Mouse (Mus musculus): ENCODE measurements at regions not wholly inside any gene's neighbourhood (a gene's known extent, or its start where the extent isn't known, plus 50 kb on each side); places are given as distances from the start of the nearest gene placed in this dataset.

DNA sequence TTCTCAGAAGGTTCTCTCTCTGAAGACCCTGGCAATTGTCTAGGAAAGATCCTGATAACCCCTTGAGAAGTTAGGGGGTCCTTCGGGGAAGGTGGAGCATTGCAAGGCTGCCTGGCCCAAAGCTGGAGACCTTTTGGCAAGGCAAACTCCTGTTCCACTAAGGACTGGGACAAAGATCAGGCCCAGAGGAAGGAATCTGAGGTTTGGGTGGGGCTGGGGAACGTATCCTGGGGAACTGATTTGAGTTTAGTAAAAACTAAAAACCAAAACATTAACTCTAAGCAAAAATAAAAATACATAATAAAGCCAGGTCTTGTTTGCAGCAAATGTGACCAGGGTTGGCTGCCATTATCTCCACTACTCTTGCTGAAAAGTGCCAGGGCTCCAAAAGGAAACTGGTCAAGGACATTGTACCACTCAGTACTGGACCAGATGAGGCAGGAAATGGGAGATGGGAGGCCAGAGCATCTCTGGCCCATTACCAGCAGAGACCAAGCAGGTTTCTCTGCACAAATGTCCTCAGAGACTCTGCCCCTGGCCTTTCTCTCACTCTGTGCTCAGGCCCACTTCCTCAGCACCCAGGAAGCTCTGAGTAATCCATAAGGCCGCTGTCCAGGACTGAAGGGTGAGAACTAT lies 321.5 kb downstream of the Cxcl12 start:
- ATAC-seq (replicated peaks; ENCODE audit: poor library complexity, severe bottlenecking), result no peak

GRCm38 (mm10) chr6:117494971-117495370 lies 326.6 kb downstream of the Cxcl12 start:
- ATAC-seq (replicated peaks; ENCODE audit: poor library complexity, severe bottlenecking), result no peak

GRCm38 (mm10) chr6:117497337-117497736 lies 329.0 kb downstream of the Cxcl12 start:
- ATAC-seq (replicated peaks; ENCODE audit: poor library complexity, severe bottlenecking), result no peak

GRCm38 (mm10) chr6:117497904-117498303 lies 329.6 kb downstream of the Cxcl12 start:
- ATAC-seq (replicated peaks; ENCODE audit: poor library complexity, severe bottlenecking), result no peak

GRCm38 (mm10) chr6:117502346-117502745 lies 334.0 kb downstream of the Cxcl12 start:
- ATAC-seq (replicated peaks; ENCODE audit: poor library complexity, severe bottlenecking), result no peak

DNA sequence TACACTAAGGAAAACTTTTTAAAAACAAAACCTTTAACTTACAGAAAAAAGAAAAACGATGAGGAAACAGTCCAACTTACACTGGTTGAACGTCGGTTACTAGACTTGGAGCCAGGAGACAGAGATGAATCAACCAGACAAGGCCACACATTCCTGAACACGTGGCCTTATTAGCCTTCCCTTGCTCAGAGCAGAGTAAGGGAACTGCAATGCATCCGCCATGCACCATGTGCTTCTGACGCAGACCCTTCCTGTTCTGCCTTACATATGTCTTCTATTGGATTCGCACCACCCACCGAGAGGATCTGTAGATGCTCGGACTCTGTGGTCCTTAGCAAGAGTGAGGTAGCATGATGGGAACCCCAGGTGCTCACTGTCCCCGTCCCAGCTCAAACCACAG lies 336.2 kb upstream of the Zfp637 start:
- no peak for ATAC-seq (replicated peaks; ENCODE audit: poor library complexity, severe bottlenecking)

DNA sequence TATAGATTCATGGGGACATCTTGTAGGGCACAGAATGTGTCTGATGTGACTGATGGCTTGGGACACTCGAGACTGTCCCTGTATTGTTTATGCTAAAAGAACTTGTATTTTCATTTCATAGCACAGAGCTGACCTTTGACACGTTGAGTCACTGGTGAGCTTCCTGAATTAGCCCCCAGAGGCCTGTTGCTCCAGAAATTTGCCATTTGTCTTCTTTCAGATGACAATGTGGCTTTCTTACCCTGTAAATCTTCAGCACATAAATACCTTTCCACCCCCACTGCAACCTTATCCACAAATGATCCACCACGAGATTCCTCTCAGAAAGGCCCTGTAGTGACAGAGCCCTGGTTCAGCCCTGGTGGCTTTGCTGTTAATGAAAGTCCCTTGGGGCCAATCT lies 335.5 kb upstream of the Zfp637 start:
- ATAC-seq (replicated peaks; ENCODE audit: poor library complexity, severe bottlenecking), result no peak

GRCm38 (mm10) chr6:117506619-117507018 lies 334.4 kb upstream of the Zfp637 start:
- no peak for ATAC-seq (replicated peaks; ENCODE audit: poor library complexity, severe bottlenecking)

- no peak for ATAC-seq (replicated peaks; ENCODE audit: poor library complexity, severe bottlenecking)
These were observed 332.1 kb upstream of the Zfp637 start for GRCm38 (mm10) chr6:117508860-117509259.

GRCm38 (mm10) chr6:117510026-117510425 lies 331.0 kb upstream of the Zfp637 start:
- ATAC-seq (replicated peaks; ENCODE audit: poor library complexity, severe bottlenecking), result no peak

- no peak for ATAC-seq (replicated peaks; ENCODE audit: poor library complexity, severe bottlenecking)
These were observed 326.1 kb upstream of the Zfp637 start for GRCm38 (mm10) chr6:117514831-117515230.

DNA sequence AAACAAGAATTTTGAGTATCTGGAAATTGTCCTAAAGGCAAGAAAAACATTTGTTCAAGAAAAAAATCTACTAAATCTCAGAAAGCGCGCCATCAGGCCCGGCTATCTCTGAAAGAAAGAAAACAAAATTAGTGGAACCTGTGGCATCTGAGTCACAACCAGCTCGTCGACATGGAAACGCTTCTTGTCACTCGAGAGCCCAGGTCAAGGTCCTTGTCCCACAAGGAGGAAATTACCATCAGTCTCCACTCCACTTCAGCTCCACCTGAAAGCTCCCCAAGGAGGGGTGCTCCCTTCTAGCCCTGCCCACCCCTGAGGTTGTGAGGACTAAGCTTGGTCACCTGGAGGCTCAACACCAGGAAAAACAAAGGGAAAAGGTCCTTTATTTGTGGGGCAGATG lies 324.1 kb upstream of the Zfp637 start:
- ATAC-seq (replicated peaks; ENCODE audit: poor library complexity, severe bottlenecking), result no peak

GRCm38 (mm10) chr6:117518939-117519338 lies 322.0 kb upstream of the Zfp637 start:
- ATAC-seq (replicated peaks; ENCODE audit: poor library complexity, severe bottlenecking), result no peak

GRCm38 (mm10) chr6:117519466-117519865 lies 321.5 kb upstream of the Zfp637 start:
- ATAC-seq (replicated peaks; ENCODE audit: poor library complexity, severe bottlenecking), result no peak

GRCm38 (mm10) chr6:117526161-117526935 lies 314.6 kb upstream of the Zfp637 start:
- no peak for ATAC-seq (replicated peaks; ENCODE audit: poor library complexity, severe bottlenecking)

GRCm38 (mm10) chr6:117527526-117527925 lies 313.5 kb upstream of the Zfp637 start:
- ATAC-seq (replicated peaks; ENCODE audit: poor library complexity, severe bottlenecking), result no peak

GRCm38 (mm10) chr6:117534149-117534548 lies 306.8 kb upstream of the Zfp637 start:
- ATAC-seq (replicated peaks; ENCODE audit: poor library complexity, severe bottlenecking), result no peak

DNA sequence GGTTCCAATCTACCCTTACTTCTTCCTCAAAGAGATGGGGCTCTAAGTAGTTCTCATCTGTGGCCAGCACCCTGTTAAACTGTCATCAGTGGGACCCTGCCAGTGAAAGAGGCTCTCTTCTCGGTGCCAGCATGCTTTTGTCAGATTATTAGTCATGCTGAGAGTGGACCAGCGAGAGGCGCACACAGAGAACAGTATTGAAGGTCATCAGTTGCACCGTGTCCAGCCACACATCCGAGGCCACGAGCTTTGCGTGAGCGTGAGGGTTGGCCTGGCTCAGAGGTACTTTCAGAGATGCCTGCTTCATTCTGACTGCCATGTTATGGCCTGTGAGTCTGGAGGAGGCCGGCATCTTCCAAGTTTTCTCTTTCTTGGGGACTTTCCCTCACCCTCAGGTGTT lies 306.0 kb upstream of the Zfp637 start:
- ATAC-seq (replicated peaks; ENCODE audit: poor library complexity, severe bottlenecking), result no peak

- ATAC-seq (replicated peaks; ENCODE audit: poor library complexity, severe bottlenecking), result no peak
These were observed 304.9 kb upstream of the Zfp637 start for GRCm38 (mm10) chr6:117536084-117536483.

- ATAC-seq (replicated peaks; ENCODE audit: poor library complexity, severe bottlenecking), result no peak
These were observed 298.5 kb upstream of the Zfp637 start for GRCm38 (mm10) chr6:117542431-117542830.

GRCm38 (mm10) chr6:117544276-117545196 lies 296.4 kb upstream of the Zfp637 start:
- ATAC-seq (replicated peaks; ENCODE audit: poor library complexity, severe bottlenecking), result no peak
